Mouse (Mus musculus) MEL (cell line): Measurements from ENCODE around the gene Lhfpl2. TPM values are rescaled to one million over a fixed set of nuclear protein-coding genes. Genes with fewer than 3 reads are reported as not detected.

ENCODE experiments used
- DNase-seq: peaks from one replicate; pipeline ENCODE4 v3.0.0; 2011; ENCODE audit warnings: low read depth, low spot score
- H3K27ac ChIP-seq: 2 replicates; pipeline ENCODE4 v1.5.1; 2012; ENCODE audit warnings: low read depth, mild to moderate bottlenecking, control low read depth, low read length, moderate library complexity; ENCODE audit not compliant: control insufficient read depth
- H3K27me3 ChIP-seq, 2 experiments: fragments of 150-350 bp in 1 of 2; sonication (generic) in 1 of 2; 2 replicates each; pipeline ENCODE4 v1.6.1; 2012; ENCODE audit warnings: low read length in 2 of 2, mild to moderate bottlenecking in 2 of 2, improper control_type of control experiment in 1 of 2, moderate library complexity in 1 of 2; ENCODE audit not compliant: insufficient read depth in 2 of 2, control insufficient read depth in 1 of 2
- H3K36me3 ChIP-seq, 2 experiments: 2 replicates each; pipeline ENCODE4 v1.6.1; 2012 to 2014; ENCODE audit warnings: low read length in 2 of 2, improper control_type of control experiment in 1 of 2, inconsistent platforms in 1 of 2, mild to moderate bottlenecking in 1 of 2; ENCODE audit not compliant: insufficient read depth in 2 of 2, control insufficient read depth in 1 of 2
- H3K4me1 ChIP-seq, 2 experiments: fragments of 150-350 bp in 1 of 2; sonication (generic) in 1 of 2; 2 replicates each; pipeline ENCODE4 v1.6.1; 2012; ENCODE audit warnings: low read length in 2 of 2, improper control_type of control experiment in 1 of 2, mild to moderate bottlenecking in 1 of 2; ENCODE audit not compliant: insufficient read depth in 2 of 2, control insufficient read depth in 1 of 2
- H3K4me3 ChIP-seq, 2 experiments: fragments of 150-350 bp in 1 of 2; sonication (generic) in 1 of 2; 2 replicates each; pipeline ENCODE4 v1.5.1; 2012; ENCODE audit warnings: low read depth in 2 of 2, low read length in 2 of 2, mild to moderate bottlenecking in 2 of 2, moderate library complexity in 2 of 2, control low read depth in 1 of 2, improper control_type of control experiment in 1 of 2; ENCODE audit not compliant: control insufficient read depth in 1 of 2, insufficient read depth in 1 of 2
- H3K79me2 ChIP-seq: 2 replicates; pipeline ENCODE4 v1.6.1; 2012; ENCODE audit warnings: mild to moderate bottlenecking, low read length, moderate library complexity; ENCODE audit not compliant: control insufficient read depth, poor library complexity, insufficient read depth
- H3K9ac ChIP-seq: 2 replicates; pipeline ENCODE4 v1.6.1; 2012; ENCODE audit warnings: low read depth, mild to moderate bottlenecking, control low read depth, low read length, moderate library complexity; ENCODE audit not compliant: control insufficient read depth, poor library complexity, severe bottlenecking
- H3K9me3 ChIP-seq: fragments of 150-350 bp; sonication (generic); replicated peaks from 2 replicates; pipeline ENCODE4 v1.6.1; 2012; ENCODE audit warnings: mild to moderate bottlenecking, low read length, improper control_type of control experiment, moderate library complexity; ENCODE audit not compliant: insufficient read depth
- CHD1 ChIP-seq: IDR thresholded peaks from 2 replicates; pipeline ENCODE4 v1.6.1; 2012; ENCODE audit warnings: low read depth, mild to moderate bottlenecking, inconsistent platforms, low read length, improper control_type of control experiment
- CTCF ChIP-seq, 3 experiments: IDR thresholded peaks in 2 of 3; conservative IDR thresholded peaks in 1 of 3; 2 replicates each; pipeline ENCODE4 v1.5.1; 2011 to 2012; ENCODE audit warnings: low read length in 3 of 3, low read depth in 2 of 3, mild to moderate bottlenecking in 2 of 3, improper control_type of control experiment in 1 of 3, inconsistent platforms in 1 of 3, mixed read lengths in 1 of 3, moderate library complexity in 1 of 3; ENCODE audit not compliant: control insufficient read depth in 1 of 3, insufficient read depth in 1 of 3, poor library complexity in 1 of 3, severe bottlenecking in 1 of 3
- E2F4 ChIP-seq: IDR thresholded peaks from 2 replicates; pipeline ENCODE4 v1.6.1; 2011; ENCODE audit warnings: low read depth, low read length, improper control_type of control experiment, borderline replicate concordance
- ETS1 ChIP-seq: IDR thresholded peaks from 2 replicates; pipeline ENCODE4 v1.6.1; 2012; ENCODE audit warnings: low read depth, mild to moderate bottlenecking, inconsistent platforms, low read length, improper control_type of control experiment, moderate library complexity
- GABPA ChIP-seq: IDR thresholded peaks from 2 replicates; pipeline ENCODE4 v1.6.1; 2012; ENCODE audit warnings: low read depth, mild to moderate bottlenecking, inconsistent platforms, low read length, improper control_type of control experiment, moderate library complexity
- HCFC1 ChIP-seq: IDR thresholded peaks from 2 replicates; pipeline ENCODE4 v1.6.1; 2012; ENCODE audit warnings: low read depth, mild to moderate bottlenecking, inconsistent platforms, low read length, improper control_type of control experiment, moderate library complexity
- KAT2A ChIP-seq: conservative IDR thresholded peaks from 2 replicates; pipeline ENCODE4 v1.6.1; 2012; ENCODE audit warnings: low read depth, low read length, improper control_type of control experiment, inconsistent platforms
- MAFK ChIP-seq: IDR thresholded peaks from 2 replicates; pipeline ENCODE4 v1.6.1; 2011; ENCODE audit warnings: low read depth, mild to moderate bottlenecking, low read length, improper control_type of control experiment, borderline replicate concordance
- MAX ChIP-seq: IDR thresholded peaks from 2 replicates; pipeline ENCODE4 v1.6.1; 2011; ENCODE audit warnings: low read length, improper control_type of control experiment
- MEF2A ChIP-seq: IDR thresholded peaks from 2 replicates; pipeline ENCODE4 v1.6.1; 2014; ENCODE audit warnings: low read depth, mild to moderate bottlenecking, inconsistent platforms, low read length, improper control_type of control experiment; ENCODE audit not compliant: poor library complexity, insufficient replicate concordance, severe bottlenecking; ENCODE audit errors: extremely low read depth
- MXI1 ChIP-seq: IDR thresholded peaks from 2 replicates; pipeline ENCODE4 v1.6.1; 2011; ENCODE audit warnings: mild to moderate bottlenecking, low read depth, low read length, improper control_type of control experiment
- MYB ChIP-seq: IDR thresholded peaks from 2 replicates; pipeline ENCODE4 v1.6.1; 2011; ENCODE audit warnings: mild to moderate bottlenecking, low read depth, low read length, improper control_type of control experiment
- NELFE ChIP-seq: IDR thresholded peaks from 2 replicates; pipeline ENCODE4 v1.6.1; 2011; ENCODE audit warnings: low read depth, low read length, improper control_type of control experiment
- RCOR1 ChIP-seq: IDR thresholded peaks from 2 replicates; pipeline ENCODE4 v1.6.1; 2012; ENCODE audit warnings: low read depth, mild to moderate bottlenecking, inconsistent platforms, low read length, improper control_type of control experiment
- SIN3A ChIP-seq: IDR thresholded peaks from 2 replicates; pipeline ENCODE4 v1.6.1; 2012; ENCODE audit warnings: low read length, improper control_type of control experiment, inconsistent platforms
- SMC3 ChIP-seq: IDR thresholded peaks from 2 replicates; pipeline ENCODE4 v1.6.1; 2011; ENCODE audit warnings: low read depth, low read length, improper control_type of control experiment
- TAL1 ChIP-seq: IDR thresholded peaks from 2 replicates; pipeline ENCODE4 v1.6.1; 2012; ENCODE audit warnings: mild to moderate bottlenecking, inconsistent platforms, low read length, moderate library complexity, mixed read lengths
- TBP ChIP-seq: IDR thresholded peaks from 2 replicates; pipeline ENCODE4 v1.8.0; 2011; ENCODE audit warnings: low read depth, low read length, improper control_type of control experiment
- TCF12 ChIP-seq: IDR thresholded peaks from 2 replicates; pipeline ENCODE4 v1.6.1; 2014; ENCODE audit warnings: low read depth, mild to moderate bottlenecking, inconsistent platforms, low read length, improper control_type of control experiment, moderate library complexity
- UBTF ChIP-seq: IDR thresholded peaks from 2 replicates; pipeline ENCODE4 v1.6.1; 2012; ENCODE audit warnings: low read depth, mild to moderate bottlenecking, inconsistent platforms, low read length, improper control_type of control experiment, moderate library complexity, borderline replicate concordance; ENCODE audit not compliant: insufficient read depth
- USF1 ChIP-seq: IDR thresholded peaks from 2 replicates; pipeline ENCODE4 v1.6.1; 2014; ENCODE audit warnings: low read depth, mild to moderate bottlenecking, inconsistent platforms, low read length, improper control_type of control experiment, moderate library complexity
- ZC3H11A ChIP-seq: IDR thresholded peaks from 2 replicates; pipeline ENCODE4 v1.6.1; 2012; ENCODE audit warnings: low read depth, mild to moderate bottlenecking, inconsistent platforms, low read length, improper control_type of control experiment
- ZNF384 ChIP-seq: IDR thresholded peaks from 2 replicates; pipeline ENCODE4 v1.6.1; 2012; ENCODE audit warnings: low read depth, mild to moderate bottlenecking, inconsistent platforms, low read length, improper control_type of control experiment
- polyA plus RNA-seq, 2 experiments: library from polyadenylated mRNA; stranded (reverse) in 1 of 2; unstranded in 1 of 2; fragments of >175 nt in 1 of 2; fragments of >200 nt in 1 of 2; gene quantifications; 2 replicates each; pipeline versions ENCODE4 v1.2.1 to v1.2.4; 2012; ENCODE audit warnings: low replicate concordance in 2 of 2, low read depth in 1 of 2; ENCODE audit not compliant: insufficient read length in 2 of 2, insufficient read depth in 1 of 2, missing spikeins in 1 of 2
- total RNA-seq: library from RNA; depleted of rRNA; stranded (reverse); fragments of 300-350 nt; gene quantifications from 2 replicates; pipeline ENCODE4 v1.2.3, GENCODE M21; 2012

The Lhfpl2 gene
- total and polyA plus RNA-seq, 3 experiments = 24.5 to 30.2 TPM; not detected in 1

DNA sequence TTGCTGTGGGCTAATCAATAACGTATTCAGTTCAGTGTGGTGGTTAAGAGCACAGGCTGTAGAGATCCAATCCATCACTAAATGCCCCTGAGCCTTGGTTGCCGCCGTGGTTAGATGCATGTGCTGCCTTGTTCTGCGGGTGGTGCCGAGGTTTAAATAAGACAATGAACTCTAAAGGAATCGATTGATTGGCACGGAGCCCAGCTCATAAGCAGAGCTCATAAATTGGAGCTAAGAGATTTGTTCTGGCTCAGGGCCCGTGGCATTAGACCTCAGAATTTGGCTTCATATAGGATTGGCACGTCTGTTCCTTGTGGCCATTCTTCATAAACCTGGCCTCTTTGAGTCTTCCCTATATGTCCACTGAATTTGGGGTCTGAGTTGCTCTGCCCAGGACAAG lies 29.5 kb downstream of the Lhfpl2 start:
- no peak for DNase-seq
- H3K9me3 ChIP-seq = no peaks in the 10 kb centered on the region
- H3K4me3 ChIP-seq = no peak overlapping the region
- peaks cover 0 to 2% of the 10 kb centered on the region in 2 experiments; a peak in 1 of 4 replicates for H3K36me3 ChIP-seq
- H3K27ac ChIP-seq = peak overlapping the region; percentile 41
- no peaks in the 10 kb centered on the region for H3K79me2 ChIP-seq
- H3K9ac ChIP-seq = no peak overlapping the region
- no peaks in the 10 kb centered on the region for H3K27me3 ChIP-seq
- peaks cover 0 to 11% of the 10 kb centered on the region in 2 experiments; a peak in 2 of 4 replicates for H3K4me1 ChIP-seq
- TF ChIP-seq MAX (no peak), TAL1 (no peak), SMC3 (no peak), USF1 (no peak), SIN3A (no peak), CTCF (IDR thresholded peaks at IDR 0.05 in 2 of 3, conservative IDR thresholded peaks at IDR 0.05 in 1 of 3; ENCODE audit: control insufficient read depth in 1 of 3, insufficient read depth in 1 of 3, low read depth in 2 of 3, low read length in 3 of 3, poor library complexity in 1 of 3, severe bottlenecking in 1 of 3) (no peak), MAFK (no peak), TCF12 (no peak)

DNA sequence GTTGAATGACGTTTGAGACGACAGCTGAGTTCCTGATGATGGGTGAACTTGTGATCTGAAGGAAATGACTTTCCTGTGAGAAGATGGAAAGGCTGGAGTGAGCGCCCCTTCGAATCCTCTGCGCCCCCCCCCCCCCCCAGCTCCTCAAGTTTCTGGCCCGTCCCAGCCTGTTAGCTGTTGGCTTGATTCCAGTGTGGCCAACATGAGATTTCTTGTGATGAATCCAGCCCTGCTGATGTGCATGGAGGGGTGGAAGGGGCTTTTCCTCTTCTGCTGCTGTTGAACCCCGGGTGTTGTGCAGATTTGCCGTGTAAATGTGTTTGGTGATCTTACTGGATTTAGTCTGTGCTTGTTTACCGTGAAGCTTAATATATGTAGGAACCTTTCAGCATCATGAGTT lies 31.2 kb downstream of the Lhfpl2 start:
- no peak overlapping the region for H3K4me3 ChIP-seq
- H3K27me3 ChIP-seq = no peaks in the 10 kb centered on the region
- TF ChIP-seq CHD1 = no peak
- TF ChIP-seq HCFC1 = no peak
- no peak for TF ChIP-seq MEF2A
- TF ChIP-seq MAFK = no peak
- no peak for TF ChIP-seq TAL1
- no peak for TF ChIP-seq SIN3A
- TF ChIP-seq ZNF384 = no peak
- TF ChIP-seq MYB = no peak
- no peak for TF ChIP-seq ZC3H11A
- no peak for TF ChIP-seq SMC3
- no peak for TF ChIP-seq NELFE
- no peak for TF ChIP-seq MXI1
- no peak for TF ChIP-seq ETS1
- TF ChIP-seq RCOR1 = no peak
- TF ChIP-seq CTCF (IDR thresholded peaks at IDR 0.05 in 2 of 3, conservative IDR thresholded peaks at IDR 0.05 in 1 of 3; ENCODE audit: control insufficient read depth in 1 of 3, insufficient read depth in 1 of 3, low read depth in 2 of 3, low read length in 3 of 3, poor library complexity in 1 of 3, severe bottlenecking in 1 of 3) = no peak
- TF ChIP-seq TBP = no peak
- no peak for TF ChIP-seq KAT2A
- TF ChIP-seq GABPA = no peak
- TF ChIP-seq UBTF = no peak
- no peak for TF ChIP-seq E2F4
- H3K4me1 ChIP-seq = peaks cover 0 to 11% of the 10 kb centered on the region in 2 experiments; a peak in 2 of 4 replicates
- no peak for DNase-seq
- H3K27ac ChIP-seq = no peak overlapping the region
- no peak overlapping the region for H3K9ac ChIP-seq
- no peaks in the 10 kb centered on the region for H3K79me2 ChIP-seq
- H3K9me3 ChIP-seq = no peaks in the 10 kb centered on the region
- H3K36me3 ChIP-seq = peaks cover 0 to 2% of the 10 kb centered on the region in 2 experiments; a peak in 1 of 4 replicates
